Mouse (Mus musculus) testis, postnatal 10 days (tissue): ENCODE measurements around the gene Psmc5.

Experiments used
- DNase-seq: peaks from one replicate; pipeline ENCODE4 v3.0.0; 2021; ENCODE audit warnings: low spot score

The Psmc5 gene

DNA sequence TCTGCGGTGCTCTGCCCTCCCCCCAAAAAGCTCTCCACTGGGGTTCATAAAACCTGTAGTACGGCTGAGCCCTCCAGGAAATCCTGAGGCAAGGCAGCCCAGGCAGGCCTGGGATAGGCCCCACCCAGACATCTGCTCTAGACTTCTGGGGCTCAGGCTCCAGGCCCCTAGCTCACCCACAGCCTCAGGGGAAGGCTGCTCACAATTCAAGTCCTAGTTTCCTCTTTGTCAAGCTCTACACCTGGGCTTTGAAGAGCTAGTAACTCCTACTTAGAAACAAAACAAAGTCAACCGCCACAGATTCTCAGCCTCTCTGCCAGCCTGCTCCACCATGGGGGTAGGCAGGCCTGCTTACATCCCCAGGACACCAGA lies 13.1 kb downstream of the Psmc5 start:
- no peak for DNase-seq

DNA sequence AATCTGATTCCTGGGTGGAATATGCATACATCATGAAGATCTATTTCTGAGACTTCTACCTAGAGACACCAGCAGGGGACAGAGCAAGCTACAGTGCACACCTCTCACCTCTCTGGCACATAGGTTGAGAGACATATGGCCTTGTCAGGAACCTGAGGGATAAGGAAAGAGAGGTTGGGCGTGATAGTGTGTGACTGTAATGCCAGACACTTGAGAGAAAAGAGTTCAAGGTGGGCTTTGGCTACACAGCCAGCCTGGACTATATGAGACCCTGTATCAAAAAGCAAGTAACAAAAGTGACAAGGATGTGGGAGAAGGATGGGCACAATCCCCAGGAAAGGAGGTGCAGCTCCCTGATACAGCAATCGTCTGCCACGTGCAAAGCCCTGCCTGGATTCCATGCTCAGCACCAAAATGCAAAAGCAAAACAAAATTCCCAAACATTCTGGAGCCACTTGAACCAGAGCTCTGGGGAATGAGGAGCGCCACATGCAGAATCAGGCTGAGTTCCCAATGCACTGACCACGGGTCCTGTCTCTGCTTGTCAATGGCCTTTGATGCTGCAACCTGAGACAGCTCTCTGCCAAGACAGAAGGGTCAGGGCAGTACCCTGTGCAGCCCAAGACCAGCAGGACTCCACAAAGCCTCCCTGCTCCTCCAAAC lies 15.3 kb downstream of the Psmc5 start:
- DNase-seq = no peak

DNA sequence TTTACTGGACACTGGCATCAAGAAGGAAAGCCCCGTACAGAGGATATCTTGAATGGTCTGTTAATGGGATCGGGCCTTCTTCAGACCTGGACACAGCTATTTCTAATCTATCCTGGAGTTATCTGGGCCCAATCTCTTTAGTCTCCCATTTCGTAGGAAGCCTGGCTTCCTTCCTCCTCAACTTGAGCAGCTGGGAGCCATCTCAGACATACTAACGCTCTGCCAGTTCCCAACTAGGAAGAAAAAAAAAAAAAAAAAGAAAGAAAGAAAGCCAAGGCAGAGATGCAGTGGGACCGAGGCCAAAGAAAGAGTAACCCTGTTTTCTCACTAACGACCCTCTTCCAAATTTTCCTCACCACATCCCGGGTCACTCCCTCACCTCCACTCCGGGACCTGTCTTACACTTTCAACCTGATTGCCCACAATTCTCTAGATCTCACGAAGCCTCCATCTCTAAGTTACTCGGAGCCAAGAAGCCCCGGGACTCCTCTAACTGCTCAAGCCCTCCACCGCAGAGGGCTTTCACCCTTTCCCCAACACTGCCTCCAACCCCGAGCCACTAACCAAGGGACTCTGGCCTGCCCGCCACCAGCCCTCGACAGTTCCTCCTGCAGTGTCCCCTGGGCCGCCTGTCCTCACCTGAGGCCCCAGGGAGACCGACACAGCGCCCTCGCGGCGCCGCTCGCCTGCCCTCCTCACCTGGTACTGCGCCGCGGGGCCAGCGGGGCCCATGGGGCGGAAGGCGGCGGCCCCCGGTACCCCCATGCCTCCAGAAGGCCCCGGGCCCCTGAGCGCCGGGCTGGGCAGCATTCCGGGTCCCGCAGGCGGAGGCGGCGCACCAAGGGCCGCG lies 16.1 kb downstream of the Psmc5 start:
- DNase-seq = peak; percentile 70

DNA sequence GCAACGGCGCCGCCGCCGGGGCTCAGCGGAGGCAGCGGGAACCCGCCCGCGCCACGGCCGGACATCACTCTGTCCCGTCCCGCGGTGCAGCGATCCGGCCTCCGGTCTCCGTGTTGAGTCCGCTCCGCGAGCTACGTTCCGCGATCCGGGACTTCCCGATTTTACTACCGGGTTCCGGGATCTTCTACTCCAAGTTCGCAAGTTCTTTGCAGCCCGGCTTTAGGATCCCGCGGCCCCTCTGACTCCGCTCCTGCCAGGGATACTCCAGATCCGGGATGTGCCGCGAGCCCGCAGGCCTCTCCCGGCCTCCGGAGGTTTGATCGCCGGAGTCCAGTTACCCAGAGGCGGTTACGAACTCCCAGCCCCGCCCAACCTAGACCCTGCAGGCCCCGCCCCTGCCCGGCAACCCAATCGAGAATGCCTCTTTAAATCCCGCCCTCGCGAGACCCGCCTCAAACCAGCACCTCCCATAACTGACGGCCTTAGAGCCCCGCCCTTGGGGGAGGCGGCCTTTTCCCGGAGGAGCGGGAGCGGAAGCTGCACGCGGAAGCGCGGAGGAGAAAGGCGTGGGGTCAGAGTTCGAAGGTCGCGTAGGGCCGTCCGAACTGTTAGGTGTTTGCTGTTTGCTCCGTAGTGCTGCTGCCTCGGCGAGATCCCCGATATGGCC lies 16.8 kb downstream of the Psmc5 start, which contains the start of gene Smarcd2:
Gene Smarcd2 (minus strand): TSS at position 329 of the 667 bp plus-strand sequence.
- peak; percentile 99 for DNase-seq

DNA sequence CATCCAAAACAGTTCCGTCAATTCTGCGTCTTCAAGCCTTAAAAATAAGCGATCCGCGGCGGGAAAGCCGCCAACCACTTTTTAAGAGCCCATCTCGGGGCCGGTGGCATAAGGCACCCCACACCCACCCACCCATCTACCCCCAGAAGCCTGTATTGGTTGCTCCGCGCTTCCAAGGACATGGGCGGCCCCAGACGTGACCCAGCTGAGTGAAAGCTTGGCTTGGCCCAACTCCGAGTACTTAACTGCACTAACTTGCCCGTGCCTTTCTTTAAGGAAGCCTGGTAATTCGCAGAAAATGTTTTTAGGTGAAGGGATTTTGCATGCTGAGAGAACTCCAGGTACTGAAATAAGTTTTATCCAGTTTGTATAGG lies 17.3 kb downstream of the Psmc5 start:
- peak; percentile 62 for DNase-seq

DNA sequence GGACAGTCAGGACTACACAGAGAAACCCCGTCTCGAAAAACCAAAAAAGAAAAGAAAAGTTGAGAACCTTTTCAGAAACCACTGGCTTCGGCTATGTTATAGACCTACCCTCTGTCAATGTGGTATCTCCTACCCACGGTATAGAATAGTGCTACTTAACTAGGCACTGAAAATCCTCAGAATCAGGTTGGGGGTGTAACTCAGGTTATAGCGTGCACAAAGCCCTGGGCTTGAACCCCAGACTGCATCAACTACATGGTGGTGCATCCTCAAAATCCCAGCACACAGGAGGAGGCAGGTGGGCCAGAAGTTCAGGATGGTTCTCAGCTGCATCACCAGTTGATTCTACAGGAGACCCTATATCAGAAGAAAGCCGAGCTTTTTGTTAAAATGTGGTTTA lies 17.9 kb downstream of the Psmc5 start:
- no peak for DNase-seq

DNA sequence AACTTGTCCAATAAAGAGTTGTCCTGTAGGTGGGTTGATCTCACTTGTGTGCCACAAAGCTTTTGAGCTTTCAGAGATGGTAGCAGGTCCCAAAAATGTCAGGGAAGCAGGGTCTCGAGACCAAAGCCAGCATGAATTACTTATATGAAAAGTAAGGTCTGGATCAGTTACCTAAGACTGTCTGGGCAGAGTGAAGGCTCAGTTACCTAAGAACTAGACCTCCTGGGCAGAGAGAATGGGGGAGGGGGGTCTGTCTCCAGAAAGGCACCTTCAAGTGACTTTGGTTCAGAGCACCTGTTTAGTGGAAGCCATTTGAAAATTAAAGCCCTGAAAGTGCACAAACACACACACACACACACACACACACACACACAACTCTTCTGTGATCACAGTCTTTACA lies 18.4 kb downstream of the Psmc5 start:
- DNase-seq = no peak

DNA sequence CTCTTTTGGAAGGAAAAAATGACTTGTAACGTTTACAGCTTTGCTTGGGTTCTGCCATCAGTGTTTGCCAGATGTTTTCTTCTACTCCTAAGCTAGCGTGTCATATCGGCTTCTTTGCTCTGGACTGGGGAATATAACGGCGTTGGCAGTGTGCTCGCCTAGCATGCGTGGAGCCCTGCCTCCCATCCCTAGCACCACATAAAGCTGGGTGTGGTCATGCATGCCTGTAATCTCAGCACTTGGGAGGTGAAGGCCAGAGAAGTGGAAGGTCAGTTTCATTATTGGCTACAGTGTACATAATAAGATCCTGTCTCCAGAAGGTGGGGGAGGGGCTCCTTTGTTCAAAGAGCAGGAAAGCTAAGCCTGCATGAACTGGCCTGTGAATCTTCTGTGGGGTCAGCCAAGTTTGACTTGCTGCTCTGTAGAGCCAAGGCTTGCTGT lies 19.0 kb downstream of the Psmc5 start:
- DNase-seq = peak; percentile 88

DNA sequence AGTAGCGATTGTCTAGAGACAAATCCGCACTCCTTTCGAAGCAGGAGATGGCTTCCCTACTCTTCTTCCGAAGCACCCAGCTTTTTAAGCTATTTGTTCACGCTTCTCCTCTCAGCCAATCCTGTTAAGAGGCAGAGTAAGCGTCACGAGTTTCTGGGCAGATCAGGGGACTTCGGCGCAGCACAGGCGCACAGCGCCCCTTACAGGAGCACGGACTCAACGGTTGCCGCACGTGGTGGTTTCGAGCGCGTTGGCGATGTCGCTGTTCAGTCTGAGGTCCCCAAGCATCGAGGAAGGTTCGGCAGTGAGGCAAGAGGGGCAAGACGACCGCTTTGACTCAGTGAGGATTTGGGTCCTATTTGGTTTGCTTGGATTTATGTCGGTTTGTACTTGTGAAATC lies 20.5 kb downstream of the Psmc5 start, which contains the start of gene Tcam1:
Gene Tcam1 (plus strand): TSS at position 219 of the 400 bp plus-strand sequence.
- DNase-seq = peak; percentile 97

DNA sequence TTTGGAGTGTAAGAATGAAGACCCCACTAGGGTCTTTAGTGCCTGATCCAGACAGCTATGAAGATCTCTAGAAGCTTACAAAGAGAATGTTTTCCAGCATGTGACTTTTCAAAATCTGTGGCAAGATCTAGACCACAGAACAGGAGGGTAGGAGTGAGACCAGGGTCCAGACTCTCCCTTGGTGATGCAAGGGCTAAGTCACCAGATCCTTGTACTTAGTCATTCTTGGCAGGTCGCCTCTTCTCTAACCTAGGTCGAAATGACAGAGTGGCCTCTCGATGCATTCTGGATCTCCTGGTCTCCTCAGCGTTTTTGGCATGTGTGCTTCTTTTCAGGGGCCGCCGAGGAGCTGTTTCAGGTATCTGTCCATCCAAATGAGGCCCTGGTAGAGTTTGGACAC lies 26.5 kb downstream of the Psmc5 start:
- no peak for DNase-seq

DNA sequence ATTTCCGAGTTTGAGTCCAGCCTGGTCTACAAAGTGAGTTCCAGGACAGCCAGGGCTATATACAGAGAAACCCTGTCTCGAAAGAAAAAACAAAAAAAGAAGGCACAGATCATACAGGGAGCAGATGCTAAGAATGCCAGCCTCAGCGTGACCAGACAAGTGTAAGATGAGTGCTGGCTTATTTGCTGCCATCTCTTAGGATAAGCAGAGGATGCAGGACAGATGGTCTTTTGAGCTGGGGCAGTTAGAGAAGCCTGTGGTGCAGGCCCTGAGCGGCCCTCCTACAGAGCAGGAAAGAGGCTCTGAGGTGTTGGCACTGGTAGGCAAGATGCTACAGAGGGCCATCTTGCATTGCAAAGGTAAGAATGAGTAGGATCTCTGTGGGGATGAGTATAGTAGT lies 27.4 kb downstream of the Psmc5 start:
- DNase-seq = no peak

DNA sequence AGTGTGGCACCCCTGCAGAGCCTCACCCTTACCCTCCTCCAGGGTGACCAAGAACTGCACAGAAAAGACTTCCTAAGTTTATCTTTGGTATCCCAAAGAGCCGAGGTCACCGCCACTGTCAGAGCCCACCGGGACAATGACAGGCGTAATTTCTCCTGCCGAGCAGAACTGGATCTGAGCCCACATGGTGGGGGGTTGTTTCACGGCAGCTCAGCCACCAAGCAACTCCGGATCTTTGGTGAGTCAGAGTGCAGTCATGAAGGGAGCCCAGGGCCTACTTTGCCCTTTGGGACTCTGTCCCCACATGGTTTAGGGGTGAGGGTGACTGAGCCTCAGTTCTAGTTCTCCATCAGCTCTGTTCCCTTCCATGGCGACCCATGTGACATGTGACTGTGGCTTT lies 28.2 kb downstream of the Psmc5 start:
- no peak for DNase-seq

DNA sequence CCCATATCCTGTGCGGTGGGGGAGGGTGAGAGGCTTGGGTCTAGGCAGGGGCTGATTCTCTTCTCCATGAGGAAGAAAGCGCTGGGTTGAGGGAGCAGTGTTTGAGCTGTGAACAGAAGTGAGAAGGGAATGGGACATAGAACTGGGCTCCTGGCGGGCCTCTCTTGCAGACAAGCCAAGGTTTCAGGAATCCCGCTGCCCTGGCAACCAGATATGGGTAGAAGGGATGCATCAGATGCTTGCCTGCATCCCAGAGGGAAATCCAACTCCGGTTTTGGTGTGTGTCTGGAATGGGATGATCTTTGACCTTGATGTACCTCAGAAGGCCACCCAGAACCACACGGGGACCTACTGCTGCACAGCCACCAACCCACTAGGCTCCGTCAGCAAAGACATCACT lies 30.3 kb downstream of the Psmc5 start:
- DNase-seq = no peak

DNA sequence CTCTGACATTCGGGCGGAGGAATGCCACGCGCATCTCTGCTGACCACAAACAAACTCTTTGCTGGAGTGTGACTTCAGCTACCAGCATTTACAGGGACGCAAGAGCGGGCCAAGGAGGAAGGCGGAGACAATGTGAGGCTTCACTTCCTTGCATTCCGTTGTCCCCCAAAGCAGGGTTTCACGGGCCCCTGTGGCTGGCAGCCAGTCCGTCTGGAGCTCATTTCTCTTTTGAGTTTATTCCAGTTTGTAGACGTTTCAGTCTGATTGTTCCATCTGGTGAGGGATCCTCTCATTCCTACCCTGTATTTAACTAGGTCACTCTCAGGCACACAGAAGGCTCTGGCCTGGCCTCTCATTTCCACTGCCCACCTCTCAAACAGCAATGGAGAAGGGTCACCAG lies 31.0 kb downstream of the Psmc5 start:
- no peak for DNase-seq

DNA sequence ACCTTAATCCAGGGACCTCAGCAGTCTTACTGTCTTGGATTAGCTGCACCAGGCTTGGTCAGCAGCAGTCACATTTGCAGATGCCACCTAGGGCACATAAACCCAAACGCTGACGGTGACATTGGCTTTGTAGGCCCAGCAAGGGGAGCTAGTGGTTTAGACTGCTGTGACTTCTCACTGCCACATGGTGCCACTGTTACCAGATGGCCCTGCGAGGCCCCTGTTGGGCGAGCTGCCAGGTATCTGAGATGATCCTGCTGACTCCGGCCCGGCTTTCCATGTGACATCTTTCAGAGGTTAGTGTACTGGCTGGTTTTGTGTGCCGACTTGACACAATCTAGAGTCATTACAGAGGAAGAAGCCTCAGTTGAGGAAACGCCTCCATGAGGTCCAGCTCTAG lies 33.4 kb downstream of the Psmc5 start:
- DNase-seq = peak; percentile 78

DNA sequence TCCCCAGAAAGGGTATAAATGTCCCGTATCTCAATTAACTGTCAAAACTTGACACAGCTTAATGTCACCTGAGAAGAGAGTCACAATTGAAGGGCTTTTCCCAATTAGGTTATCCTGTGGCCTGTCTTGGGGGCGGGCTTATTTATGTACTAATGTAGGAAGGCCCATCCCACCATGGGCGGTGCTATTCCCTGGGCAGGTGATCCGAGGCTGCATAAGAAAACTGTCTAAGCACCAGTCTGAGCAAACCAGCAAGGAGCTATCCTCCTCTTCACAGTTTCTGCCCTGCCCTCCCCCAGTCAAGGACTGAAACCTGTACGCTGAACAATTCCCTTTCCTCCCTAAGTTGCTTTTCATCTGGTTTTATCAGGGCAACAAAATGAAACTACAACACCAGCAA lies 34.4 kb downstream of the Psmc5 start:
- no peak for DNase-seq

DNA sequence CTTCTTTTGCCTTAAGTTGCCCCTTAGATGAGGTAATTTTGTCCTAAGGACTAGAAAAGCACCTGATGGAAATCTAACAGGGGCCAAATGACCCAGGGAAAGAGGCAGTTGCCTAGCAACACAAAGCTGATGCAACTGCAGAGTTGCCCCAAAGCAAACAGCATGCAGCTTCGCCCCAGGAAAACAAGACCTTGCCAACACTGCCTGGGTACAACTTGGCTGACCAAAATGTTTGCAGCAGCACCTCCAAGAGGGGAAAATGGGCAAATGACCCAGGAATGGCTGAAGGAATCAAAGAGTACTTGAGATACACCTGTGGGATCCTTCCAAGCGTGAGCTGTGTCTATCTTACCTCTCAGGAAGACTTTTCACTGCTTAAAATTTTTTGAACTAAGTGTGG lies 35.9 kb downstream of the Psmc5 start:
- DNase-seq = no peak

DNA sequence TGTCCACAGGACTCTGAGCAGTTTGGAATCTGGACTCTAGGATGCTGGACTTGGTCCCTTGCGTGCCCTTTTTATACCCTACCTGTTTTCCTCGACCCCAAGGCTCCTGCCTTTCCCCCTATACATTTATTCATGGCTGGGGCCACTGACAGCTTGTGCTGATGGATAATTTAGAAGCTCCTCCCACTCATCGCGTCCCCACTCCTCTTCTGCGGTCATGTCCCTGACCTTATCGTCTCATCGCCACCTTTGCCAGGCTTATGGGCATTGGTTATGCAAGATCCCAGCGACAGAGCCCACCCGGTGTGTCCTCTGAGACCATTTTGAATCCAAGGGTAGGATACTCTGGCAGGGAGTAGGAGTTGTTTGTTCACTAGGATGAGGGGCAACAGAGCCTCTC lies 45.8 kb downstream of the Psmc5 start, which contains the start of gene Gh:
Gene Gh (minus strand): TSS at position 101 of the 400 bp plus-strand sequence.
- no peak for DNase-seq

DNA sequence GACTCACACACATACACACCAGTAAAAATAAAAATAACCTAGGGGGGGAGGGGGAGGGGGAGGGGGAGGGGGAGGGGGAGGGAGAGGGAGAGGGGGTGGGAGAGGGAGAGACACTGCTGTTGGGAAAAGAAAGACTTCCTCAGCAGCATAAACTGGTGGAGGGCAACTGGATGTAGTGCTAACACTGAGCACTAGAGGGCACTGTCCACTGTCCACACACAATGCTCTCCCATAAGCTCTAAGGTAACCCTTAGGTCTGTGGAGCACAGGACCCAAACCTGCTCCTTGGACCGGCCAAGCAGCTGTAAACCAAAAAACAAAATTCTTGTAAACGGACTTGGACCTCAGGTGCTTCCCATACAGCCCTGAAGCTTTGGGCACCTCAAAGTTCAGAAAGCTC lies 46.7 kb downstream of the Psmc5 start:
- DNase-seq = peak; percentile 81

DNA sequence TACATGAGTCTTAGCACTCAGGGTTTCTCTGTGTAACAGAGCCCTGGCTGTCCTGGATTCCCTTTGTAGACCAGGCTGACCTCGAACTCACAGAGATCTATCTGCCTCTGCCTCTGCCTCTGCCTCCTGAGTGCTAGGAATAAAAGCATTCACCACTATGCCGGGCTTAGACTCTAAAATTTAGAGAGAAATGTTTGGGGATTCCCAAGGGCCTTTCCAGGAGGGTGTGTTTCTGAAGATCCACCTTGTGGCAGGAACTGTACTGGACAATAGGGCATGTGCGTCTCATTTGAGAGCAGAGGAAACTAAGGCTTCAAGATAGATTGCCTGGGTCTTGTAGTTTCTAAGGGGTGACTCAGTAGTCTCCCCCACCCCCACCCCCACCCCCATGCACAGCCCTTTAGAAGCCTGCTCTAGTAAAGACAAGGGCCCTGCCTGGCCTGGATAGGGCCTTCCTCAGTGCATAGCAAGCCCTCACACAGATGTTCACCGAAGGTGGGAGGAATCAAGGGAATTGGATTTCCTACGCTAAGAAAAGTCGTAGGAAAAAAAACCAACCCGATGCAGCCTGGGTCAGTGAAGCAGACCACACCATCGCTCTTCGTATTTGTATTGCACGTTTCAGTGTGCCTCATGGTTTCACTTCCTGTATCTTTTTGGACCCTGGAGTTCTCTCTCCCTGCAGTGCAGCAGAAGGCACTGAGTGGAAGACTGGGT lies 49.6 kb downstream of the Psmc5 start:
- no peak for DNase-seq

DNA sequence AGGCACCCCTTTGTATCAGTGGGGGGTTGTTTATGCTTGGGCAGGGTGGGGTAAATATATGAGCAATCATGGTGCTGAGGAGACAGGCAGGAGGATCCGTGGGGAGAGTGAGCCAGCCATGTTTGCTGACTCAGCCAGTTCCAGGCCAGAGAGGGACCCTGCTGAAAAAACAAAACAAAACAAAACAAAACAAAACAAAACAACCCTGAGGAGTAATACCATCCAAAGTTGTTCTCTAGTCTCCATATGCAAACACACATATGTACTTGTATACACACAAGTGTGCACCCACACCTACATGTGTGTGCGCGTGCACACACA lies 50.1 kb downstream of the Psmc5 start:
- no peak for DNase-seq

DNA sequence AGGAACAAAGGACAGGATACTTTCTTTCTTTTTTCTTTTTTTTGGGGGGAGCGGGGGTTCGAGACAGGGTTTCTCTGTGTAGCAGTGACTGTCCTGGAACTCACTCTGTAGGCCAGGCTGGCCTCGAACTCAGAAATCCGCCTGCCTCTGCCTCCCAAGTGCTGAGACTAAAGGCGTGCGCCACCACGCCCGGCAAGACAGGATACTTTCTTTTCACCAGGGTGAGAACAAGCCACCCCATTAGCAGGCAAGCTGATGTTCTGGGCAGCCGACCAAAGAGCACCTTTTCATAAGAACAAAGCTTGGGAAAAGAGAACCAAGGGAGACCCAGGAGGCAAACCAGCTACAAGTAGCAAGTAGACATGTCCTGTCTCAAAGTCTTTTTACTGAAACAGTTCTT lies 50.8 kb downstream of the Psmc5 start:
- no peak for DNase-seq
